Mouse (Mus musculus) liver, embryonic 15.5 days (tissue): ENCODE measurements around the gene Jpt2. TPM values are rescaled to one million over a fixed set of nuclear protein-coding genes. Genes with fewer than 3 reads are reported as not detected.

Experiments
- ATAC-seq: fragments of 200-750 bp; cut with Nextera tagmentation; 2 replicates; pipeline ENCODE4 v1.8.0; 2017; ENCODE audit warnings: moderate number of reproducible peaks, mild to moderate bottlenecking, moderate library complexity; ENCODE audit not compliant: insufficient read depth
- H3K27ac ChIP-seq: fragments of 300-500 bp; sonication (generic); replicated peaks from 2 replicates; pipeline ENCODE4 v1.5.1; 2015; ENCODE audit warnings: mild to moderate bottlenecking, inconsistent platforms
- H3K27me3 ChIP-seq: fragments of 300-500 bp; sonication (generic); 2 replicates; pipeline ENCODE4 v1.6.1; 2015; ENCODE audit warnings: mild to moderate bottlenecking, inconsistent platforms
- H3K36me3 ChIP-seq: fragments of 300-500 bp; sonication (generic); replicated peaks from 2 replicates; pipeline ENCODE4 v1.6.1; 2015; ENCODE audit warnings: moderate library complexity, mild to moderate bottlenecking, inconsistent platforms
- H3K4me1 ChIP-seq: fragments of 300-500 bp; sonication (generic); replicated peaks from 2 replicates; pipeline ENCODE4 v1.6.1; 2015; ENCODE audit warnings: inconsistent platforms
- H3K4me2 ChIP-seq: fragments of 300-500 bp; sonication (generic); 2 replicates; pipeline ENCODE4 v1.6.1; 2015; ENCODE audit warnings: moderate library complexity, mild to moderate bottlenecking, inconsistent platforms
- H3K4me3 ChIP-seq: fragments of 300-500 bp; sonication (generic); replicated peaks from 2 replicates; pipeline ENCODE4 v1.5.1; 2015; ENCODE audit warnings: mild to moderate bottlenecking, inconsistent platforms
- H3K9ac ChIP-seq: fragments of 300-500 bp; sonication (generic); 2 replicates; pipeline ENCODE4 v1.6.1; 2015; ENCODE audit warnings: moderate library complexity, mild to moderate bottlenecking, inconsistent platforms
- H3K9me3 ChIP-seq: fragments of 300-500 bp; sonication (generic); replicated peaks from 2 replicates; pipeline ENCODE4 v1.6.1; 2016; ENCODE audit warnings: inconsistent platforms
- WGBS: fragments of 180-500 bp; shearing (Covaris S2); methylation state at CpG from one replicate; pipeline ENCODE4 v1.1.7; 2015; ENCODE audit warnings: mixed read lengths; ENCODE audit not compliant: insufficient replicate concordance; 5-methylcytosine and 5-hydroxymethylcytosine counted together
- polyA plus RNA-seq: library from polyadenylated mRNA; unstranded; fragments of >200 nt; fragmentation: Nextera tagmentation; extraction: Ambion mirVana; gene quantifications from 2 replicates; pipeline ENCODE4 v1.2.1, GENCODE M21; 2015

Gene Jpt2
- polyA plus RNA-seq, 1 experiment from 2014 or later: 62.4 TPM

DNA sequence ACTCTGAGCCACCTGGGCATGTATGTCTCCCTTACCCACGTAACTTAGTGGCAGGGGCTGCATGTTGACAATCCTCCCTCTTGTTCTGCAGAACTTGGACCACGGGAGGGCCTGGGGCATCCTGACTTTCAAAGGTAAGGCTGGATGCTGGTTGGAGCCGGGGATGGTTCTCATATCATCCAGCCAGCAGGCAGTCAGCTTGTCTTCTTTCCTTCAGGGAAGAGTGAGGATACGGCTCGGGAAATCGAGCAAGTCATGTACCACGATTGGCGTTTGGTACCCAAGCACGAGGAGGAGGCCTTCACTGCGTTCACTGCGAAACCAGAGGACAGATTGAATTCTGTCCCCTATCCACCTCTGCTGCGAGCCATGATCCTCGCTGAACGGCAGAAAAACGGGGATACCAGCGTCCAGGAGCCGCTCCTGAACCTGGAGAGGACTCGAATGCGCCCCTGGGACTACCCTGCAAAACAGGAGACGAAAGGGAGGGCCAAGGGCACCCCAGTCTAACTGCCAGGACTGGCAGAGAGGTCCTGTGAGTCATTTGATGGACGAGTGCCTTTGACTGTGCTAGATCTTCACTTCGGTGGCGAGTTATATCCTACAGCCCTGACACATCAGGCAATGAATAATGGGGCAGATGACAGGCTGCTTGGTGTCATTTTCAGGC, 64.8 kb downstream of the Jpt2 start:
- no peaks in the 10 kb centered on the region for H3K27me3 ChIP-seq
- H3K9ac ChIP-seq: peak overlapping the region; percentile 92
- H3K4me2 ChIP-seq: peak overlapping the region; percentile 87
- peaks cover 75% of the 10 kb centered on the region for H3K36me3 ChIP-seq
- no peaks in the 10 kb centered on the region for H3K9me3 ChIP-seq
- peak overlapping the region; percentile 95 for H3K4me3 ChIP-seq
- H3K4me1 ChIP-seq: peaks cover 63% of the 10 kb centered on the region
- peak overlapping the region; percentile 89 for H3K27ac ChIP-seq
- 5% methylated on average over 23 of the region's 23 CpGs for WGBS
- ATAC-seq: no peak

DNA sequence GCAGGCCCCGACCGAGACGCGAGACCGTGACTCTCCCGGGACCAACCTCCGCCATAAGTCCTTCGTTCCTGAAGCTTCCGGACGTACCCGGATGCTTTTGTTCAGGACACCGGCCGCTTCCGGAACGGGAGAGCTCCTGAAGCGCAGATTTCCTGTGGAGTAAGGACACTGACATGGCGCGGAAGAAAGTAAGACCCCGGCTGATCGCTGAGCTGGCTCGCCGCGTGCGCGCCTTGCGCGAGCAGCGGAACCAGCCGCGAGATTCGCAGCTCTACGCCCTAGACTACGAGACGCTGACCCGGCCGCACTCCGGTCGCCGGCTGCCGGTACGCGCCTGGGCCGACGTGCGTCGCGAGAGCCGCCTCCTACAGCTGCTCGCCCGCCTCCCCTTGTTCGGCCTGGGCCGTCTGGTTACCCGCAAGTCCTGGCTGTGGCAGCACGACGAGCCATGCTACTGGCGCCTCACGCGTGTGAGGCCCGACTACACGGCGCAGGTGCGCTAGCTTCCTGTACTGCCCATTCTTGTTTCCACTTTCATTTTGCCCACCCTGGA, 65.4 kb downstream of the Jpt2 start, which contains the start of the genes Eme2 and Mrps34:
TSS of gene Eme2 (minus strand) at position 93 of the 553 bp plus-strand sequence.
TSS of gene Mrps34 (plus strand) at position 122 of the 553 bp plus-strand sequence.
- H3K27me3 ChIP-seq: no peaks in the 10 kb centered on the region
- H3K9me3 ChIP-seq: no peaks in the 10 kb centered on the region
- under 1% methylated on average over 62 of the region's 62 CpGs for WGBS
- peaks cover 61% of the 10 kb centered on the region for H3K4me1 ChIP-seq
- H3K4me3 ChIP-seq: peak within 1 kb of the TSS; percentile 95
- H3K9ac ChIP-seq: peak within 1 kb of the TSS; percentile 92
- H3K4me2 ChIP-seq: peak within 1 kb of the TSS; percentile 87
- ATAC-seq: peak; percentile 44
- H3K36me3 ChIP-seq: peaks cover 75% of the 10 kb centered on the region
- H3K27ac ChIP-seq: peak within 1 kb of the TSS; percentile 89

DNA sequence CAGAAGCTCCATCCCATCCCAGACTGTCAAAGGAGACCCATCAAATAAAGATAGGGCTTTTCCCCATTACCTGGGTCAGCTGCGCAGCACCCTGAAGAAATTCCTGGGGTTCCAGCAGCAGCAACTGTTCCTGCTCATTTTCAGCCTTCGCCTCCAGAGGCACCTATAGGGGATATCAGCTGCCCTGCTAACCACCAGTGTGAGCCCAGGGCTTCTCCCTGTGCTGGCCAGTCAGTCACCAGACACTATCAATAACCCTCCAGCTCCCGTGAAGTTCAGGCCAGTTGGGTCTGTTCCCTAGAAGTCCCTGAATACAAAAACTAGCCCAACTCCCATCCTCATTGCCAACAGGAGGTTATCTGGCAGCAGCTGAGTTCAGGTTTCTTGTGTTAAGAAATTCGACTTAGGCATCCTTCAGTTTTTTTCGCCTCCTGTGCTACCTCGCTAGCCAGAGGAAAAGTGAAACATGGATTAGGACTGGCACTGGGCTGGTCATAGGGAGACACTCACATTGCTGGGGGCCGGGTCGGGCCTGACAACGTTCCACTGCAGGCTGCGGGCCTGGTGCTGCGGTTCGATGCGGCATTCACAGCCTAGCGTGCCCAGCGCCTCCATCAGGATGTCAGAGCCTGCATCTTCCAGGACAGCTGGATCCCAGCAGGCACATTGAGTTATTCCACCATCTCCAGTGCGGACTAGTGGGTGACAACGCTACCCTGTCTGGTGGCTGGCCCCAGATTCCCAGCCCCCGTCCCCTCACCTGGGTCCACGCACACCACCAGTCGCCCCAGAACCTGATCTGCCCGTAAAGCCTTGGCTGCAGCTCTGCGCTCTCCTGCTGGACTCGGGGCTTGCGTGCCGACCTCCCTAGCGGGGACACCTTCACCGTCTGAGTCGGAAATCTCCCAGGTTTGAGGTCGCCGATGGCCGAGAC, 66.2 kb downstream of the Jpt2 start:
- Histone ChIP-seq H3K4me3 (peak overlapping the region; percentile 95), H3K36me3 (peaks cover 75% of the 10 kb centered on the region), H3K9me3 (no peaks in the 10 kb centered on the region), H3K27ac (peak overlapping the region; percentile 89), H3K9ac (peak overlapping the region; percentile 92), H3K4me2 (peak overlapping the region; percentile 87), H3K27me3 (no peaks in the 10 kb centered on the region), H3K4me1 (peaks cover 69% of the 10 kb centered on the region)
- peak; percentile 4 for ATAC-seq
- 8% methylated on average over 31 of the region's 31 CpGs for WGBS

DNA sequence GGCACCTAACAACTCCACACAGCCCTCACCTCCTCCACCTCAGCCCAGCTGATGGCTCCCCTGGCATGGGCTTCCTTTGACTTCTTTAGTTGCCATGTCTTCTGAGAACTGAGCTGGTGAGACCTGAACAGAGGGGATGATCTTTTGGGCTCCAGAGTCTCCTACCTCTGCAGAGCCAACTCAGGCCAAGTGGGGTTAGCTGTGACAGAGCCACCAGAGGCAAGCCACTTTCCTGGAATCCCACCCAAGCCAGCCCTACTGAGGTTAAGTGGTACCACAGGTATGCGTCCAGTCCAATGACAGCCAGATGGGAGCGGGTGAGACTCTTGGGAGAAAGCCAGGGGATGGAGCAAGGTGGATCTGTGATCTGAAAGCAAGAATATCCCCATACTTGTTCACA, 67.2 kb downstream of the Jpt2 start:
- no peak overlapping the region for H3K27ac ChIP-seq
- no peak overlapping the region; the same call in 1 of the 2 replicates for H3K4me3 ChIP-seq
- H3K9ac ChIP-seq: peak overlapping the region; percentile 92; the same call in 1 of the 2 replicates
- WGBS: 91% methylated on average over 2 of the region's 2 CpGs
- no peaks in the 10 kb centered on the region for H3K9me3 ChIP-seq
- H3K27me3 ChIP-seq: no peaks in the 10 kb centered on the region
- peak overlapping the region; percentile 87 for H3K4me2 ChIP-seq
- peaks cover 74% of the 10 kb centered on the region for H3K4me1 ChIP-seq
- ATAC-seq: no peak
- H3K36me3 ChIP-seq: peaks cover 75% of the 10 kb centered on the region

DNA sequence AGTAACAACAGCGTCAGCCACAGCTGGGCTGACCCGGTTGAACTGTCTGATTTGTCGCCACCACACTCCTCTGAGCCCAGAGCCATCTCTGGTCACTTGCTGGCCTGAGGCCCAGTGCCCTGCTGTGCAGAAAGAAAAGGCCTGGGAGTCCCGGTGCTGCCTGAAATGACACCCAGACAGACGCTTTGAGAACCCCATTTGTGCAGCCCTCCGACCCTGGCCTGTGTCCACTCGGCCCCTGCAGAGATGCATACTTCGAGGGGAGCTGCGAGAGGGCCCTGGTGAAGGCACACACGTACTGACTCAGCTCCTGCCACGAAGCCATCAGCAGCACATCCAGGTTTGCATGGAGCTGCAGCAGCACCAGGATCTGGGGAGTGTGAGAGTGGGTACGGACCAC, 67.7 kb downstream of the Jpt2 start:
- Histone ChIP-seq H3K4me1 (peaks cover 74% of the 10 kb centered on the region), H3K9ac (no peak overlapping the region), H3K36me3 (peaks cover 74% of the 10 kb centered on the region), H3K9me3 (no peaks in the 10 kb centered on the region), H3K27ac (no peak overlapping the region), H3K27me3 (no peaks in the 10 kb centered on the region), H3K4me2 (no peak overlapping the region), H3K4me3 (no peak overlapping the region)
- no peak for ATAC-seq
- WGBS: 87% methylated on average over 12 of the region's 12 CpGs

DNA sequence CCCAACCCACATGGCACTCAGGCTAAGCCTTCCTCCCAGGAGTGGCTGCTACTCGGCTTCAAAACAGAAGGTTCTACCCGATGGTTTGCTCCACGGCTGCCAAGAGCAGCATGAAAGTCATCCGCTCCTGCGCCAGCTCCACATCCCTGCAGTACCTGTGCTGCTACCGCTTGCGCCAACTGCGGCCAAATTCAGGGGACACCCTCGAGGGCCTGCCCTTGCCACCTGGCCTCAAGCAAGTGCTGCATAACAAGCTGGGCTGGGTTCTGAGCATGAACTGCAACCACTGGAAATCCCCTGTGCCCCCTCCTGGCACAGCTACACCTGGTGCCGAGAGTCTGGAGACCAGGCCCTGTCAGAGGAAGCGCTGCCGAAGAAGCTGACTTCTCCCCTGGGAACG, 69.2 kb downstream of the Jpt2 start:
- ATAC-seq: no peak
- Histone ChIP-seq H3K9me3 (no peaks in the 10 kb centered on the region), H3K27ac (no peak overlapping the region), H3K36me3 (peaks cover 62% of the 10 kb centered on the region), H3K4me3 (no peak overlapping the region), H3K4me2 (no peak overlapping the region), H3K9ac (no peak overlapping the region), H3K4me1 (peaks cover 69% of the 10 kb centered on the region), H3K27me3 (no peaks in the 10 kb centered on the region)
- WGBS: 85% methylated on average over 13 of the region's 13 CpGs

DNA sequence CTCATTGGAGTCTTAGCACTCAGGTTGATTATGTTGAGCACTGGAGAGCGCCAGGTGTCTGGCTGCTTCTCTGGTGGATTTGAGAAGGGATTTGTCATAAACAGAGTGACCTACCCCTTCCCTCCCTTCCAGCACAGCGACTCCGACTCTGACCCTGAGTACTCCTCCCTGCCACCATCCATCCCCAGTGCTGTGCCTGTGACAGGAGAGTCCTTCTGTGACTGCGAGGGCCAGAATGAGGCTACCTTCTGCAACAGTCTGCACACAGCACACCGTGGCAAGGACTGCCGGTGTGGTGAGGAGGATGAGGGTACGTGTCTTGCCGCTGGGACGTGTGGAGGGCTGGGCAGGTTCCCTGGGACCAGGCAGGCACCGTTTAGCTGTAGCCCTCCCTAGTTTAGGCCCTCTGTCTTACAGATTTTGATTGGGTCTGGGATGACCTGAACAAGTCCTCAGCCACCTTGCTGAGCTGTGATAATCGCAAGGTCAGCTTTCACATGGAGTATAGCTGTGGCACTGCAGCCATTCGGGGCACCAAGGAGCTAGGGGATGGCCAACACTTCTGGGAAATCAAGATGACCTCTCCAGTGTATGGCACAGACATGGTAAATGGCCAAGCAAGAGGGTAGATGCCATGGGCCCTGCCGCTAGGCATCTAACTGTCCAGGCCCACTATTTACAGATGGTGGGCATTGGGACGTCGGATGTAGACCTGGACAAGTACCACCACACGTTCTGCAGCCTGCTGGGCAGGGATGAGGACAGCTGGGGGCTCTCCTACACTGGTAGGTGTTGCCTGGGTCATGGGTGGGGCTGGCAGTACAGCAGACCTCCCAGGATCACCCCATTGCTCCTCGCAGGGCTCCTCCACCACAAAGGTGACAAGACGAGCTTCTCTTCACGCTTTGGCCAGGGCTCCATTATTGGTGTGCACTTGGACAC, 70.1 kb downstream of the Jpt2 start:
- Histone ChIP-seq H3K4me1 (peaks cover 63% of the 10 kb centered on the region), H3K27ac (no peak overlapping the region; the same call in 1 of the 2 replicates), H3K9ac (no peak overlapping the region)

DNA sequence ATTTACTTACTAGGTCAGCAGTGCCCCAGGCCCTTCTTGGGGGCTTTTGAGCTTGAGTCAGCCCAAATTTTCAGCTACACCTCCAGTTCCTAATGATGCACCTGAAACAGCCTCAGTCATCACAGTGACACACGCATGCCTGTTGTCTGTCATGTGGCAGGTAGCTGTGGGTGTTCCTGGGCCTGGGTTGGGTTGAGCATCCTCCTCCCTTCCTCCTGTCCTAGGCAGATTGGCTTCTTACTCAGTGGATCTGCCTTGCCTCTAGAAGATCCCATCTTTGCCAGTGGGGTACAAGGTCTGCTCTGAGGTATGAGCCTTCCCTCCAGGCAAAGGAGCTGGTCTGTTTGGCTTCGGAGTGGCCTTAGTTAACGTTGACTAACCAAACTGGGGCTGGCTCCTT, 71.6 kb downstream of the Jpt2 start:
- WGBS: 81% methylated on average over 3 of the region's 3 CpGs
- Histone ChIP-seq H3K4me2 (peak overlapping the region; percentile 84), H3K9ac (no peak overlapping the region), H3K4me3 (0 out of 2 replicates have a peak overlapping the region, but pooled peaks have one; percentile 96), H3K4me1 (peaks cover 70% of the 10 kb centered on the region), H3K27ac (peak overlapping the region; percentile 94; the same call in 1 of the 2 replicates), H3K36me3 (peaks cover 75% of the 10 kb centered on the region), H3K9me3 (no peaks in the 10 kb centered on the region), H3K27me3 (no peaks in the 10 kb centered on the region)
- ATAC-seq: no peak

More for the DNA sequence above, 70.1 kb downstream of the Jpt2 start:
- Histone ChIP-seq H3K27me3 (no peaks in the 10 kb centered on the region), H3K9me3 (no peaks in the 10 kb centered on the region), H3K4me2 (no peak overlapping the region), H3K4me3 (no peak overlapping the region), H3K36me3 (peaks cover 62% of the 10 kb centered on the region)
- no peak for ATAC-seq
- WGBS: 84% methylated on average over 19 of the region's 19 CpGs
